Mouse (Mus musculus): ENCODE measurements at regions not wholly inside any gene's neighbourhood (a gene's known extent, or its start where the extent isn't known, plus 50 kb on each side); places are given as distances from the start of the nearest gene placed in this dataset.
A peak's percentile ranks its signal among the peaks of the same experiment; 100 is the strongest.

DNA sequence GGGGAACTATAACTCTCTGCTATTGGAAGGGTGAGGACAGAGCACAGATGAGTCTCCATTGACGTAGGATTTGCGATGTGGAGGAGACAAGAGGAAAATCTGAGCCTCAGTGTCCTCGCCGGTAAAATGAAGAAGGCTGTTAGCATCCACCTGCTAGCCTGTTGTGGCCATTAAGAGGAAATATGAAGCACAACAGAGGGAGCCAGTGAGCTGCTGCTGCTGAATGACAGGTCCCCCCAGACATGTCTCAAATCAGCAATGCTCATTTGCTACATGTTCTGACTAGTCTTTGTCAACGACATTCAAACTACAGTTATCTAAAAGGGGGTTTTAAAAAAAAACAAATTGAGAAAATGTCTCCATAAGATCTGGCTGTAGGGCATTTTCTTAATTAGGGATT, 164.6 kb upstream of the Prok2 start:
- DNase-seq, result no peak

DNA sequence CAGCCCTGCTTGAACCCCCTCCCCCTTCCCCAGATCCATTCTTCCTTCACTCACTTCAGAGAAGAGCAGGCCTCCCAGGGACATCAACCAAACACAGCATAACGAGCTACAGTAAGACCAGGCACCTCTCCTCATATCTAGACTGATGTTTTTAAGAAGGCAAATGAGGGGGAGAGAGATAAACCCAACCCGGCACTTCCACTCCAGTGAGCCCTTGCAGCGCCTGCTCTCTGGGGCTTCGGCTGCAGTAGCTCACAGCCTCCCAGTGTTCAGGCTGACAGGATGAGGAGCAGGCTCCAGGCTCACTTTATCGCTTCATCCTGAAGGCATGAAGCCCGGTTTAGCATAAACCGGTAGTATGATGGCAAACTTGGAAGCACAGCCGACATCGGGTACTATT, 162.9 kb upstream of the Prok2 start:
- DNase-seq, result no peak

DNA sequence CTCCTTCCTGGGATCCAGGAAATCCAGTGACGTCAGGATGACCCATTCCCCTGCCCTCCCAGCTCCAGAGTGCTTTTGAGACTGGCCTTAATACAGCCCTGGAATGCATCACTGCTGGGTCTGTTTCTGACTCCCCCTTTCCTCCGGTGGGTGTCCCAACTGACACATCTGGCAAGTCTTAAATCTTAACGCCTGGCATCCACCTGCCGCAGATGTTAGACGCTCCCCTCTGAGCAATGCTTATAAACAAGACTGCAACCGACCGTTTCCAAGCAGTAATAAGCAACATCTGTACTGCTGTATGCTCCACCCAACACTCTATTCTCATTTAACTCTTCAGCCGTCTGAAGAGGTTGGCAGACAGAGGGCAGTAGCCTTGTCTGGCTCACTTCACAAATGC, 161.7 kb upstream of the Prok2 start:
- DNase-seq, result no peak

DNA sequence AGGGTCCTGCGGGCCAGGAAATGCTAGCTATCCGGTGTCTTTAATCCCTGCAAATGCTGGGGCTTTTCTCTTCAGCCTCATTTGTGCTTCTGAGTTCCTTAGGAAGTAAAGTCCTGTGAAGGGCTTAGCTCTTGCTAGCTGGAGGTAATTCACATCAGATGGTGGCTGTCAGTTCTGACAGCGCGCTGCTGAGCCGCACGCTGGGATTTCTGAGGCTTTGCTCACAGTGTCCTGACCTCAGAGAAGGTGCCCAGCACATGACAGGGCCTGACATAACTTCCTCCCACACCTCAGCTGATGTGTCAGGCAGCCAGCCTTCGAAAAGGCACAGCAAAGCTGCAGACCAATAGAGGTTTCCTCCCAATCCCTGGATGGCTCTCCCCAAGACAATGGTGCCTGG, 158.6 kb upstream of the Prok2 start:
- no peak for DNase-seq

DNA sequence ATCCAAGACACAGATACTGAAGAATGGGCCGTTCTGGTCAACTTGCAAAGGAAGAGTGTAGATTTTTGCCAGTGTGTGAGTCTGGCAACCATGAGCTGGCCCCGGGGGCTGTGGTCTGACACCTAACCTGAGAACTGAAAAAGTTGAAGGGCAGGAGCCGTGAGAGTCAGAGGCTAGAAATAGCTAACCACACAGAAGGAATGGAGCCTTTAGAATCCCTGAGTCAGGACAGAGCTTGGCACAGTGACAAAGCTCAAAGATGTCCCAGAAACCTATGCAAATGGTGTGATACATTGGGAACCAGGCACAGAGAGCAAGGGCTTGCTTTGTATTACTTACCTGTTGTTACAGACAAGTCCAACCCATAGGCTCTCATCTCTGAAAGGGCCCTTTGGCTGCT, 157.9 kb upstream of the Prok2 start:
- no peak for DNase-seq

DNA sequence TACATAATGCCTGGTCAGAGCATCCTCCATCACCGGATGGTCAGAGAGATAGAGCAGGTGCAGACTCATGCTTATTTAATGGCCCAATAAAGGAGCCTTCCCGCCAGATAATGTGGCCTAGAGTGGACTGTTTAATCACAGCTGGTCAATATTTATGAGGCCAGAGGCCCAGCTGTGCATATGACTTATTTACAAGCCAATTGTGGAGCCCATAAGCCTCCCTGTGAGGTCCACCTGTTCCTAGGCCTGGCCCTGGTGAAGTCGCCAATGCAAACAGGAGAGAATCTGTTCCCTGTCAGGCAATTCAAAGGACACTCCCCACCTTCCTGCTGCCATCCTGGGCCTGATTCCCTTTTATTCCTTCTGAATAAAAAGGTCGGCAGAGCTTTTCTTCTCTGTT, 155.4 kb upstream of the Prok2 start:
- DNase-seq, result no peak

DNA sequence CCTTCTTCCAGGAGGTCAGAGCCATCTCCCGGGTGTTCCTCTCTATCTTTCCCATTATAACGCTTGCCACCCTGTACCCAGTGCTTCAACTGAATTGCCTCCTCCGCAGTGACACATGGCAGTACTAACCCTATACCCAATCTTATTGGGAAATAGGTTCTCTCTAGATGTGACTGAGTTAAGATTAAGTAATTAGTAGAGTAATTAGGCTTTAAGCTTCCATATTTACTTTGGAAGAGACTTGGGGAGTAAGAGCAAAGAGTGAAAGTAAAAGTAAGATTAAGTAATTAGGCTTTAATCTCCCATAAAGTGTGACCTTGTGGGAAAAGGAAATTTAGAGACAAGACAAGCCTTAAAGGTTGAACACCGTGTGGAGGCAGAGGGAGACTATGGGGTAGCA, 148.7 kb upstream of the Prok2 start:
- DNase-seq, result no peak

DNA sequence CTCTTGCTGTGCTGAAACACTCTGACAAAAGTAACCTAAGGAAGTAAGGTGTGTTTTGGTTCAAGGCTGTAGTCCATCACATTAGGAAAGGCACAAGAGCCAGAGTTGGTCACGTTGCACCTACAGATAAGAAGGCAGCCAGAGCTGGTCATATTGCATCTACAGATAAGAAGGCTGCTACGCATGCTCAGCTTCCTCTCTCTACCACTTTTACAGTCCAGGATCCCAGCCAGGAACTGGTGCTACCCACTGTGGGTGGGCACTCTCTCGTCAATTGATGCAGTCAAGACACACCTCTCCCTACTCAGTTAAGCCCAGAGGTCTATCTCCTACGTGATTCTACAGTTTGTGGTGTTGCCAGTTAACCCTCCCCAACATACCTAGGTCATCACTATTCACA, 147.8 kb upstream of the Prok2 start:
- no peak for DNase-seq

DNA sequence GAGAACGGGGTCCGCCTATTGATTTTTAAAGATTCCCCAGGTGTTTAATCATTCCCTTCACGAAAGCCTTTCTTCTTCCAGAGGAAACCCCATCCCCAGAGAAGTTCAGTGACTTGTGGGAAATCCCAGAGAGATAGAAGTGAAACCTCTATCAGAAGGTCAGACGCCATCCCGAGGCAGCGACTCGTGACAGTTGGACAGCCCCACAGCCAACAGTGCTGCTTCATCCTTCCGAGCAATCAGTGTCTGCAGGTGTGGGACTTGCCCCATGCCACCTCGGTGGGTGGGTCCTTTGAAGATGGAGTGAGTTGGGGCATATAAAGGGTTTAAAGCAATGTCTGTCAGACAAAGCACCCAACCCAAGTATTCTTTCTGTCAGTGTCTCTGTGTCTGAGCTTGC, 139.9 kb upstream of the Prok2 start:
- no peak for DNase-seq

DNA sequence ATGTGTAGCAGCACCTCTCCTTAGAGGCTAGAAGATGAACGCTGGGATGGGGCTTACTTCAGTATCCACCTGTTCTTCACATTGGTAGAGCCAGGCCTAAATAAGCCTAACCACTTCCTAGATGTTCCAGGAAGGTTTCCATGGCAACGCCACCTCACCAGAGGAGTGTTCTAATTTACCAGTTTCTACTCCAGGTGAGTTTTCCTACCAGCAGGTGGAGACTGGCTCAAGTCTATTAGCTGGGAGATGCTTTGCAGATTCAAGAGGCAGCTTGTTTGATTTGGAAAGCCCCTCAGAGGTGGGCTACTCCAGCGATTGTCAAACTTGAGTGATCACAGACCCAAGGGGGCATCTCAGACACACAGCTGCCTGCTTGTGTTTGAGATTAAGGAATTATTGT, 138.8 kb upstream of the Prok2 start:
- no peak for DNase-seq

DNA sequence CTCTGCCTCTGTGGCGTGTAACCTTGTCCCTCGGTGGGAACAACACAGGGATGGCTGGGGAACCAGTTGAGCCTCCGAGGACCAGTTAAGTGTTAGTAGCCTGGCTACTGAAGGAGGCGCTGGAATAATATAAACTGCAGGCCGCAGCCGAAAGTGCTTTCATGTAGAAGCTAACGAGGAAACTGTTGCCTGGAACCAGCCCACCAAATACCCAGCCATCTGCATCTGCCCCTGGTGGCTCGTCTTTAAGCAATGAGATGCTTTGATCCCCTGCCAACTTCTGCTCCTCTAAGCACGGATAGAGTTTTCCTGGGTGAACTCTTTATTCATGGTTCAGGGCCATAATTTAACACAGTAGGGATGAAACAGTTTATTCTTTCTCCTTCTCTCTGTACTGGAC, 137.2 kb upstream of the Prok2 start:
- no peak for DNase-seq

DNA sequence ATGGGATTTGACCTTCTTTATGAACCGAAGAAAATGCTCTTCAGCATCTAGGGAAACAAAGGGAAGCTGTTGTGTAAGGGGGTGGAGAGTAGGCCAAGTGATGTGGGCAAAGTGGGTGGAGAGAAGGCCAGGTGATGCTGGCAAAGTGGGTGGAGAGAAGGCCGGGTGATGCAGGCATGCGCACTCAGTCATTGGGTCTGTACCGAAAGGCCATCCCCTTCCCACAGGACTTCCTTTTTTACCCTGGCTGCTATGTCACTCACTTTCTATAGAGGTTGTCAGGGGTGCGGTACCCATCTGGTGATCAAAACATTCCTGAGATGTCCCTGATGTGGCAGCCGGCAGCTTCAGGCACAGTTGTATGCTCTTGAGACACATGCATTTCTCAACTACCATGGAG, 131.2 kb upstream of the Prok2 start:
- DNase-seq, result no peak

DNA sequence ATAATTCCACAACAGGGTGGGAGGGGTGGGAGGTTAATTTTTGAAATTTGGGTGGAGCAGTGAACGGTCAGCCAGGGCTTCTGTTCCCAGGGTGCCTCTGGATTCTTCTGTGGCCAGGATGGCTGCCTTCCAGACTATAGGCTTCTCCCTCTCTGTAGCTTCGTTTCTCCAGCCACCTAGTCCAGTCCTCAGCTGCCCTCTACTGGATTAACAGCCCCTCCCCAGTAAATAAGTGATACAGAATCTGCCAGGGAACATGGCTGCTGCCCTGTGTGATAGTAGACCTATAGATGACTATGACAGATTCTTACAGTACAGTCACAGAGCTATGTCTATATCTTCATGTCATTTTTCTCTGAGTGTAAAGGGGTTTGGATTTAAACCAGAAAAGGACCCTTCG, 127.5 kb upstream of the Prok2 start:
- no peak for DNase-seq

DNA sequence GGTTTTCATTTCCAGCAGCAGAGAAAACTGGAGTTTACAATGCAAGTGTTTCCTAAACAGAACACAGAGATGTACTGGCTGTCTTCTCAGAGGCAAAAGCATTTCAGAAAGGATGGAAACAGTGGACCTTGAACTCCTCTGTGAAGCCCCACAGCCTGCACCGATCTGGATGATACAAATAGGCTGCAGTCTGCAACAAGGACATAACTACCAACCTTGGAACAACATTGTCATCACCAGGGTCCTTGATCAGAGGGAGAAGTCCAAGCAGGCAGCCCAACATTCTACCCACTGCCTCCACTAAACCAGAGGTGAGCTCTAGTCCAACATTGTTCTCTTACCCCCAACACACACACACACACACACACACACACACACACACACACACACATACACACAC, 124.5 kb upstream of the Prok2 start:
- DNase-seq, result peak; percentile 3

DNA sequence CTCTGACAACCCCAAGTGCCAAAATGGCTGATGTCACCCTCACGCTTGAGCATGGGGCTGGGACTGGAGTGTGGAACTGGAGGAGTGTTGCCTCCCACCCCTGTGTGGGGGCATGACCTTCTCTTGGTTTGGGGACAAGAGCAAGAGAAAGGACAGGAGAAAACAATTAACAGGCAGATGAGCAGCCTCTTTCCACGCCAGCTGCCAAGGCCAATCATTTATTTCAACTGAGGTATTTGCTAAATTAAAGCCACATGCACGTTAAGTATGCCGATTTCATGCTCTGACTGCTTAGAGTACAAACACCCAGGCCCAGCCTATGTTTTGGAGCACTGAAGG, 119.3 kb upstream of the Prok2 start:
- no peak for DNase-seq

DNA sequence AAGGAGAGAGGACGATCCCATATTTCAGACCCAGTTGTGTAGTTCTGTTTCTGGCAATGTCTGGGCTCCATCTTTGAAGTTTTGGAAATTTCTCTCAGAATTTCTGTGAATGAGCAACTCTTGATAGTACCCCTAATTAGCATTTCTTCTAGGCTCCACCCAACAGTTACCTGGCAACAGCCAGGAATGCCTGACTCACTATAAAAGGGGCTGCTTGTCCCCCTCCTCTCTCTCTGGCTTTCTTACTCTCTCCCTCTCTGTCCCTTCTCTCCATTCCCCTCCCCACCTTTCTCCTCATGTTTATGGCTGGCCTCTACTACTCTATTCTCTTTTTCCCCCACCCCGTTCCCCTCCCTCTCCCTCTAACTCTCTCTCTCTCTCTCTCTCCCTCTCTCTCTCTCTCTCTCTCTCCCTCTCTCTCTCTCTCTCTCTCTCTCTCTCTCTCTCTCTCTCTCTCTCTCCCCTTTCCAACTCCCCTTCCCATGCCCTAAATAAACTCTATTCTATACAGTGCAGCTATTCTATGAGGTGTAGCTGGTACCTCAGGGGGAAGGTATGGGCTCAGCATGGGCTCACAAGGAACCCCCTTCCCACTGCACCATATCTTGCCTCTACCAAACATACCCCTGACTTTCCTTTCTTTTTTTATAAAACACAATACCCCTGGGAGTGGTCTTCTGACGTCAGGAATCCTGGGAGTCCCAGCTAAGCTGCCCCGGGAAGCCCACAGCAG, 118.7 kb upstream of the Prok2 start:
- DNase-seq, result no peak

DNA sequence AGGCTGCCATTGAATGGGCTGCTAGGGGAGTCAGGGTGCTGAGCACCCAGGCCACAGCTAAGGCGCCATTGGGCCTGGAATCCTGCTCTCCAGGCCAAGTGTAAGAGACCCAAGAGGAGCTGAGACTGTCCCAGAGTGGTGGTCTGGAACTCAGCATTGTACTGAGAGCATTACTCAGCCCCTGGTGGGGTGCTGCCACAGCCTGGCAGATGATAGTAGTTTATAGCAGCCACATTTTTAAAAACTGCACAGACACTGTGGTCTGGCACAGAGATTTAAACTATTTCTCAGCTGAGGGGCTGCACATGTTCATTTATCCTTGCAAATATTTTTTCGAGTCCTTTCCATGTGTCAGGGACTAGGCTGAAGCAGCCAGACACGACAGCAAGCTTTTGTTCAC, 117.3 kb upstream of the Prok2 start:
- no peak for DNase-seq

DNA sequence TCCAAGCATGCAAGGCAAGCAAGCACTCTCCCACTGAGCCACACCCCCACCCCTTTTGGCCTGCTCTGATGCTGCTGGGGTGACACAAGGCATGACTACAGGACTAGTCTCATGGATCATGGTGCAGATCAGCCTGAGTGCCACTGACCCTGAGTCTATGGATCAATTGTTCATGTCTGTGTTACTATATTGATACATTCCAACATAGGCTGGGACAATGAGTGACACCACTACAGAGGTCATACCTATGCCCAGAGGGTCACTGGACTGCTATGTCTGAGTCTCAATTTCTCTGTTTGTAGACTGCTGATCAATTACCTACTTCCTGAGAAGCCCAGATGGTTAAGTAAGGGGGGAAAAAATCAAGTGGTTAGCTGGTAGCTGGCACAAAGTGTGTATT, 116.5 kb upstream of the Prok2 start:
- no peak for DNase-seq

DNA sequence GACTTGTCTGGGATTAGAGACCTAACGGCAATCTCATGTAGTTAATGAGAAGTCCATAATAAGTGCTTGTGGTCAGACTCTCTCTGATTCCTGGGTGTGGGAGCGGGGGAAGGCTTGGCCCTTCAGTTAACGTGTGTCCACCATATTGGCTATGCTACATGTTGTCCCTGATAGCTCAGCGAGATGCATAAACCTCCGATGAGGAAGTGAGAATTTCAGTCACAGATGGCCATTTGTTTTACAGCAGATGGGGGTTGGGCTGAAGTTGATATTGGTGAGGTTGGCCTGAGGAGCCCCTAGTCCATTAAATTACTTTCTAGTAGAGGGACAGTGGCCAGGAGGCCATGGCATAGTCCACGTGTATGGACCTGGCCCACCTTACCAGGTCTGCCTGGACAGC, 114.6 kb upstream of the Prok2 start:
- DNase-seq, result no peak

DNA sequence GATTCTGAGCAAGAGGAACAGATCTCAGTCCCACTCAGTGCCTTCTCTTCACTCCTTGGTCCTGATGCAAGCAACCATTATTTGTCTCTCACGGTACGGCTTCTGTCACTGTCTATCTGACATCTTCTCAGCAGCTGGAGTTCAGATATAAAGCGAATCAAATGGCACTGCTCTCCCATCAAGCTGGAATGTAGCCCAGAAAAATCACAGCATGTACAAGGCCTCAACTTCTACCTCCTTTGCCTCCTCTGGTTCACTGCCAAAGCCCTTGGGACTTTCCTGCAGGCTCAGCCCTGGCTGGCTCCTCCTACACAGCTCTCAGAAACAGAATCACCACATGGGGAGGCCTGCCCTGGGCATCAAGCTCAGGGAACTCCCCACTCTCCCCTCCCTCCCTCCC, 107.1 kb upstream of the Prok2 start:
- DNase-seq, result peak; percentile 62

DNA sequence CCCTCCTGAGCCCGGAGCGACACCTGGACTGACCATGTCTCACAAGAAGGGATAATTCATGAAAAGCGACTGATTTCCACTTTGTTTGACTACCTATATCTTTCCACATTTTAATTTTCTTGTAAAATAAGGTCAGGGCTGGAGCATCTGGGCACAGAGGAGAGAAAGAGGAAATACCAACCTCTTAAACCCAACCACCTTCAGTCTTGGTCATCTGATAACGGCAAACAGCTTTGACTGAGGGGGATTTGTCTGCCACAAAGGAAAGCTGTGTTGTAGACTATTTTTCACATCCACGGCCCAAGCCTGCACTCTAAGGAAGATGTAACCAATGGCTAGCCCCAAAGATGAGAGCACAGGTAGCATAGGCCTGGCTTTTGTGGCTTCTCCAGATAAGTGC, 101.4 kb upstream of the Prok2 start:
- no peak for DNase-seq

DNA sequence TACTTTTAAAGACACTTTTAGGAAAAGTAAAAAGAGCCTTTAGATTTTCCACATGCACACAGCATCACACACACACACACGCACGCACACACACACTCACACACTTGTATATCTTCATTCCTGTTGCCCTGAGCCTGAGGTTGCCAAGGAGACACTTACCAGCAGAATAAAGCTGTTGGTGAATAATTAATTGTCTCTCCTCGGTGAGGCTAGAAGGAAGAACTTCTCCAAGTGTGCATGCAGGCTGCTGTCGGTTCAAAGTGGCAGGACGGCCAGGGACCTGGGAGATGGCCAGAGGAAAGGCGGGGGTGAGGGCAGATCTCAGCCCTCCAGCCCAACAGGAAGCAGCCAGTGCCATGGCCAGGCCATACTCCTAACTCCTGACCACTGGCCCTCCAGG, 98.6 kb upstream of the Prok2 start:
- no peak for DNase-seq

DNA sequence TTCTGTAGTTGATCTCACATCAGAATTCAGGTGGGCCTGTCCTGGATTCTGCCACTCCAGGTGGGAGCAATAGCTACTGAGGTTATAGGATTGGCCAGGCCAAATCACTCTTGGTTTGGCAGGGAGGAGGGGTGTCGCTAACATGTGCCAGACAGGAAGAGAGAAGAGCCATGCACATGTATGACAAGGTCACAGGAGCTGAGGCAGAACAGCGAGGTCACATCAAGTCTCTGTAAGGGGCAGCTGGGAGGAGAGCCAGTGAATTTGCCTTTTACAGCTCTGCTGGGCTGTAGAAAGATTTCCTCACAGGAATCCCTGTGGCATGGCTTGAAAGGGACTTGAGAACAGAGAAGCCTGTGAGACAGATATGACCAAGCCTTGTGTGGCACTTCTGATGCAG, 96.3 kb upstream of the Prok2 start:
- DNase-seq, result no peak

DNA sequence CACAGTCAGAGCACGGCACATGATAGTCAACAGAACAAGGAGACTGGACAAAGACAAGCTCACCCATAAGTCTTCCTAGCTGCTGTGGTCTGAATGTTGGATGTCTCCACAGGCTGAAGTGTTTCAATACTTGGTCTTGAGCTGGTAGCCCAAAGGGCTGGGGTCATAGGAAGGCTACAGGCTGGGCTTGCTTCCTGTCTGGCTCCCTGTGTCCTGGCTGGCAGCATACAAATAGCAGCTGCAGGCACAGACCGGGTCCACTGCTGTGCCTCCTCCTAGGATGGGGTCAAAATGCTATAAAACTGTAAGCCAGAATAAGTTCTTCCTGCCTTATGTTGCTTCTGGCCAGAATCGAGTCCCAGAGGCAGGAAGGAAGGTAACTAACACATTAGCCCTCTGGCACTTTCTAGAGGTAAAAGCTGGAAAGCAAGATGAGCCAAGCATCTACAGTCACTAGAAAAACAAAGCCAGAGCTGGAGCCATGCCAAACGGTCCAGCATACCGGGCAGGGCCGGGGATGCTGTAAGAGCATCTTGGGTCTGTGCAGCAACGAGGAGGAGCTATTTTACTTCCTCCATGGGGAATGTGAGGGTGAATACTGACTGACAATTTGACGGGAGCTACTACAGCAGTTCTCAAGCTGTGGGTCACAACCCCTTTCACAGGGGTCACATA, 93.2 kb upstream of the Prok2 start:
- peak; percentile 23 for DNase-seq

DNA sequence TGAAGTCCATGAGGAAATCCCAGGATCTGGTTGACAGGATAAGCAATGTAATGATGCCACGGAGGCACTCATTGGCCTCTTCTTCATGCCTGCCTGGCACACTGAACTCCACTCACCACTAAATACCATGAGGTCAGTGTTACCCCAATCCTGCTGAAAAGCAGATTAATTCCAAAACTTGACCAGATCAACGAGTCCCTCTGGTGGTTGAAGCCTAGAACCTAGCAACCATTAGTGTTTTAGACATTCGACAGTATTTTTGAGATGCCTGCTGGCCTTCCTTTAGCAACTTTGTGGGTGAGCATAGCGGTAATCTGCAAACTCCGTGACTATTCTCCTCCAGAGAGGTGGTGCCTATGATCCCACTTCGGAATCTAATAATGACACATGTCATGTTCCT, 92.3 kb upstream of the Prok2 start:
- DNase-seq, result no peak

All from adrenal gland, postnatal 25 days (tissue).